Mouse (Mus musculus): ENCODE measurements around the gene Sfxn4.
A peak's percentile ranks its signal among the peaks of the same experiment; 100 is the strongest.

- TF ChIP-seq CTCF (IDR thresholded peaks at IDR 0.05; ENCODE audit: borderline replicate concordance, control insufficient read depth, extremely low read depth, insufficient read depth, low read length, poor library complexity), result peak; percentile 63
- TF ChIP-seq POLR2A (IDR thresholded peaks at IDR 0.05; ENCODE audit: control insufficient read depth, extremely low read depth, insufficient read depth, low read length, poor library complexity), result peak; percentile 69
These were observed 49.9 kb downstream of the Sfxn4 start, which contains the start of gene Fam45a for GRCm38 (mm10) chr19:60811098-60812035.

Measured in thymus, adult 2 months (tissue).